Mouse (Mus musculus): ENCODE measurements around the gene Rufy1. TPM values are rescaled to one million over a fixed set of nuclear protein-coding genes. Genes with fewer than 3 reads are reported as not detected.
A peak's percentile ranks its signal among the peaks of the same experiment; 100 is the strongest.
"Not testable (repeated sequence)": the region's sequence is repeated elsewhere in the genome, so short reads cannot be mapped to it uniquely, and the experiment has no call there.

The Rufy1 gene
- polyA plus RNA-seq, 1 experiment from 2014 or later, result 29.9 TPM

- ATAC-seq (ENCODE audit: low FRiP score), result no peak
- no peaks in the 10 kb centered on the region for H3K27me3 ChIP-seq (ENCODE audit: control insufficient read depth, insufficient read depth, low read length)
- no peaks in the 10 kb centered on the region for H3K9me3 ChIP-seq (ENCODE audit: control insufficient read depth, low read length)
- peaks cover 4% of the 10 kb centered on the region; the same call in 1 of the 2 replicates for H3K4me1 ChIP-seq (replicated peaks; ENCODE audit: control insufficient read depth, insufficient read depth, low read length)
- H3K4me2 ChIP-seq (replicated peaks; ENCODE audit: low read depth, low read length), result no peak overlapping the region
- H3K4me3 ChIP-seq (ENCODE audit: low read depth, low read length), result no peak overlapping the region
- H3K36me3 ChIP-seq (ENCODE audit: control insufficient read depth, insufficient read depth, low read length), result no peaks in the 10 kb centered on the region
- no peak for DNase-seq (ENCODE audit: low spot score)
- H3K27ac ChIP-seq (ENCODE audit: low read depth, low read length), result no peak overlapping the region
- no peak overlapping the region for H3K9ac ChIP-seq (ENCODE audit: low read depth, low read length)
Observed at GRCm38 (mm10) chr11:50373086-50373485, 57.8 kb downstream of the Rufy1 start.

DNA sequence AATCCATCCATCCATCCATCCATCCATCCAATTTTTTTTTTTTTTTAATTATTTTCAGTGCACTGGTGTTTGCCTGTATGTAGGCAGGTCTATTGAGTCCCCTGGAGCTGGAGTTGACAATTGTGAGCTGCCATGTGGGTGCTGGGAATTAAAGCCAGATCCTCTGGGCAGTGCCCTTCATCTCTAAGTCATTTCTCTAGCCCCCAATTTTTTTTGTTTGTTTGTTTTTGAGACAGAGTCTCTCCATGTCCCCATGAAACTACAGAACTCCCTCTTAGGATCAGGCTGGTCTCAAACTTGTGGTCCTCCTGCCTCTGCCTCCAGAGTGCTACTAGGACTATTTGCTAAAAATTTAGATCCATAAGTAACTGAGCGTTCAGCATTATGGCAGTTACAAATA lies 59.0 kb downstream of the Rufy1 start:
- Histone ChIP-seq H3K36me3 (ENCODE audit: control insufficient read depth, insufficient read depth, low read length) (no peaks in the 10 kb centered on the region), H3K4me2 (replicated peaks; ENCODE audit: low read depth, low read length) (peak overlapping the region; percentile 63; the same call in 1 of the 2 replicates), H3K9me3 (ENCODE audit: control insufficient read depth, low read length) (no peaks in the 10 kb centered on the region), H3K4me3 (ENCODE audit: low read depth, low read length) (0 out of 2 replicates have a peak overlapping the region, but pooled peaks have one; percentile 32), H3K4me1 (replicated peaks; ENCODE audit: control insufficient read depth, insufficient read depth, low read length) (peaks cover 4% of the 10 kb centered on the region; the same call in 1 of the 2 replicates), H3K27ac (ENCODE audit: low read depth, low read length) (no peak overlapping the region), H3K9ac (ENCODE audit: low read depth, low read length) (peak overlapping the region; percentile 77), H3K27me3 (ENCODE audit: control insufficient read depth, insufficient read depth, low read length) (no peaks in the 10 kb centered on the region)
- no peak for ATAC-seq (ENCODE audit: low FRiP score)
- DNase-seq (ENCODE audit: low spot score), result no peak
- 92% methylated on average over 1 of the region's 1 CpGs for WGBS

GRCm38 (mm10) chr11:50371399-50371841 lies 59.5 kb downstream of the Rufy1 start:
- H3K4me3 ChIP-seq (ENCODE audit: low read depth, low read length), result peak overlapping the region; percentile 32
- peak overlapping the region; percentile 63 for H3K4me2 ChIP-seq (replicated peaks; ENCODE audit: low read depth, low read length)
- H3K27me3 ChIP-seq (ENCODE audit: control insufficient read depth, insufficient read depth, low read length), result no peaks in the 10 kb centered on the region
- peaks cover 3% of the 10 kb centered on the region; the same call in 1 of the 2 replicates for H3K4me1 ChIP-seq (replicated peaks; ENCODE audit: control insufficient read depth, insufficient read depth, low read length)
- H3K9me3 ChIP-seq (ENCODE audit: control insufficient read depth, low read length), result no peaks in the 10 kb centered on the region
- peak overlapping the region; percentile 77 for H3K9ac ChIP-seq (ENCODE audit: low read depth, low read length)
- H3K27ac ChIP-seq (ENCODE audit: low read depth, low read length), result peak overlapping the region; percentile 67; the same call in 1 of the 2 replicates
- peak; percentile 63; the same call in 1 of the 2 replicates for ATAC-seq (ENCODE audit: low FRiP score)
- 1% methylated on average over 18 of the region's 18 CpGs for WGBS
- H3K36me3 ChIP-seq (ENCODE audit: control insufficient read depth, insufficient read depth, low read length), result no peaks in the 10 kb centered on the region
- DNase-seq (ENCODE audit: low spot score), result peak; percentile 80

GRCm38 (mm10) chr11:50370969-50371368 lies 60.0 kb downstream of the Rufy1 start:
- H3K4me2 ChIP-seq (replicated peaks; ENCODE audit: low read depth, low read length), result no peak overlapping the region
- WGBS, result 66% methylated on average over 4 of the region's 4 CpGs
- H3K27ac ChIP-seq (ENCODE audit: low read depth, low read length), result no peak overlapping the region
- no peaks in the 10 kb centered on the region for H3K9me3 ChIP-seq (ENCODE audit: control insufficient read depth, low read length)
- no peaks in the 10 kb centered on the region for H3K36me3 ChIP-seq (ENCODE audit: control insufficient read depth, insufficient read depth, low read length)
- H3K4me1 ChIP-seq (replicated peaks; ENCODE audit: control insufficient read depth, insufficient read depth, low read length), result no peaks in the 10 kb centered on the region
- no peak overlapping the region for H3K9ac ChIP-seq (ENCODE audit: low read depth, low read length)
- no peaks in the 10 kb centered on the region for H3K27me3 ChIP-seq (ENCODE audit: control insufficient read depth, insufficient read depth, low read length)
- peak; percentile 71; the same call in 1 of the 2 replicates for ATAC-seq (ENCODE audit: low FRiP score)
- no peak overlapping the region for H3K4me3 ChIP-seq (ENCODE audit: low read depth, low read length)
- DNase-seq (ENCODE audit: low spot score), result no peak

GRCm38 (mm10) chr11:50369360-50369911 lies 61.5 kb downstream of the Rufy1 start:
- H3K4me3 ChIP-seq (ENCODE audit: low read depth, low read length), result no peak overlapping the region
- no peak for DNase-seq (ENCODE audit: low spot score)
- ATAC-seq (ENCODE audit: low FRiP score), result no peak
- H3K4me1 ChIP-seq (replicated peaks; ENCODE audit: control insufficient read depth, insufficient read depth, low read length), result no peaks in the 10 kb centered on the region
- no peaks in the 10 kb centered on the region for H3K36me3 ChIP-seq (ENCODE audit: control insufficient read depth, insufficient read depth, low read length)
- H3K9me3 ChIP-seq (ENCODE audit: control insufficient read depth, low read length), result no peaks in the 10 kb centered on the region
- WGBS, result 90% methylated on average over 5 of the region's 5 CpGs
- H3K4me2 ChIP-seq (replicated peaks; ENCODE audit: low read depth, low read length), result no peak overlapping the region
- H3K27me3 ChIP-seq (ENCODE audit: control insufficient read depth, insufficient read depth, low read length), result no peaks in the 10 kb centered on the region
- H3K27ac ChIP-seq (ENCODE audit: low read depth, low read length), result no peak overlapping the region
- no peak overlapping the region for H3K9ac ChIP-seq (ENCODE audit: low read depth, low read length)

DNA sequence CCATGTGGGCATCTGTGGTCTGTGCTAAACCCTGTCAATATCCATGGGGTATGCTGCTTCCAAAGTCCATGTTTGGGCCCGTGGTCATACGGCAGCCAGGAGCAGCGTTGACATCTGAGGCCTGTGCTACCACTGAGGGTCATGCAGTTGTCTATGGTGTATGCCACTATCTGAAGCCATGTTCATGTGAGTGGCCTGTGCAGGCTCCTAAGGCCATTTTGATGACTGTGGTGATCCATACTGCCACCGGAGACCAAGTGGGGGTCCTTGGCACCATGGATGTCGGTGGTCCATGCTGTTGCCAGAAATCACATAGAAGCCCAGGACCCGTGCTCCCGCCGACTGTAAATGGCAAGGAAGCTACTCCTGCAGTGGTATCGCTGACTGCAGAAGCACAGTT lies 63.4 kb downstream of the Rufy1 start:
- WGBS, result 92% methylated on average over 9 of the region's 9 CpGs
- Histone ChIP-seq H3K9me3 (ENCODE audit: control insufficient read depth, low read length) (no peaks in the 10 kb centered on the region), H3K27ac (ENCODE audit: low read depth, low read length) (no peak overlapping the region), H3K4me2 (replicated peaks; ENCODE audit: low read depth, low read length) (no peak overlapping the region), H3K9ac (ENCODE audit: low read depth, low read length) (no peak overlapping the region), H3K4me3 (ENCODE audit: low read depth, low read length) (no peak overlapping the region), H3K36me3 (ENCODE audit: control insufficient read depth, insufficient read depth, low read length) (no peaks in the 10 kb centered on the region), H3K4me1 (replicated peaks; ENCODE audit: control insufficient read depth, insufficient read depth, low read length) (no peaks in the 10 kb centered on the region), H3K27me3 (ENCODE audit: control insufficient read depth, insufficient read depth, low read length) (no peaks in the 10 kb centered on the region)
- DNase-seq (ENCODE audit: low spot score) (no peak), ATAC-seq (ENCODE audit: low FRiP score) (no peak)

GRCm38 (mm10) chr11:50365322-50365721 lies 65.6 kb downstream of the Rufy1 start:
- Histone ChIP-seq H3K4me2 (replicated peaks; ENCODE audit: low read depth, low read length) (no peak overlapping the region), H3K36me3 (ENCODE audit: control insufficient read depth, insufficient read depth, low read length) (no peaks in the 10 kb centered on the region), H3K27me3 (ENCODE audit: control insufficient read depth, insufficient read depth, low read length) (no peaks in the 10 kb centered on the region; the same call in 1 of the 2 replicates), H3K4me1 (replicated peaks; ENCODE audit: control insufficient read depth, insufficient read depth, low read length) (no peaks in the 10 kb centered on the region), H3K9me3 (ENCODE audit: control insufficient read depth, low read length) (no peaks in the 10 kb centered on the region), H3K27ac (ENCODE audit: low read depth, low read length) (no peak overlapping the region), H3K4me3 (ENCODE audit: low read depth, low read length) (no peak overlapping the region), H3K9ac (ENCODE audit: low read depth, low read length) (no peak overlapping the region)
- DNase-seq (ENCODE audit: low spot score), result no peak
- ATAC-seq (ENCODE audit: low FRiP score), result no peak

GRCm38 (mm10) chr11:50364548-50364947 lies 66.4 kb downstream of the Rufy1 start:
- Histone ChIP-seq H3K27ac (ENCODE audit: low read depth, low read length) (no peak overlapping the region), H3K9ac (ENCODE audit: low read depth, low read length) (no peak overlapping the region), H3K36me3 (ENCODE audit: control insufficient read depth, insufficient read depth, low read length) (no peaks in the 10 kb centered on the region), H3K9me3 (ENCODE audit: control insufficient read depth, low read length) (no peaks in the 10 kb centered on the region), H3K4me2 (replicated peaks; ENCODE audit: low read depth, low read length) (no peak overlapping the region), H3K4me1 (replicated peaks; ENCODE audit: control insufficient read depth, insufficient read depth, low read length) (no peaks in the 10 kb centered on the region), H3K4me3 (ENCODE audit: low read depth, low read length) (no peak overlapping the region), H3K27me3 (ENCODE audit: control insufficient read depth, insufficient read depth, low read length) (no peaks in the 10 kb centered on the region; the same call in 1 of the 2 replicates)
- peak; percentile 87 for DNase-seq (ENCODE audit: low spot score)
- ATAC-seq (ENCODE audit: low FRiP score), result no peak
- WGBS, result 17% methylated on average over 4 of the region's 4 CpGs

GRCm38 (mm10) chr11:50361282-50361681 lies 69.6 kb downstream of the Rufy1 start:
- not testable (repeated sequence) for H3K4me2 ChIP-seq (replicated peaks; ENCODE audit: low read depth, low read length); H3K9me3 ChIP-seq (ENCODE audit: control insufficient read depth, low read length); H3K27me3 ChIP-seq (ENCODE audit: control insufficient read depth, insufficient read depth, low read length); ATAC-seq (ENCODE audit: low FRiP score); H3K9ac ChIP-seq (ENCODE audit: low read depth, low read length); DNase-seq (ENCODE audit: low spot score); H3K36me3 ChIP-seq (ENCODE audit: control insufficient read depth, insufficient read depth, low read length); H3K27ac ChIP-seq (ENCODE audit: low read depth, low read length); H3K4me3 ChIP-seq (ENCODE audit: low read depth, low read length); H3K4me1 ChIP-seq (replicated peaks; ENCODE audit: control insufficient read depth, insufficient read depth, low read length)
- WGBS, result 88% methylated on average over 1 of the region's 1 CpGs

All from hindbrain, embryonic 11.5 days (tissue).